Mouse (Mus musculus): ENCODE measurements around the gene Cd46.

- TF ChIP-seq CTCF (IDR thresholded peaks at IDR 0.05; ENCODE audit: low read depth) (no peak), EP300 (optimal IDR thresholded peaks at IDR 0.05) (no peak)
Observed at GRCm38 (mm10) chr1:194990976-194991375, 101.1 kb downstream of the Cd46 start.

Measured in stomach, postnatal 0 days (tissue).